11 mouse cellular contexts compared by ENCODE assay signal in genomic region chr14:60643098-60643870, GRCm38 (mm10). TPM values are rescaled to one million over a fixed set of nuclear protein-coding genes. Genes with fewer than 3 reads are reported as not detected.
DNase-seq lines count a peak whose midpoint lies in the region; ATAC-seq lines count a peak whose summit lies in the region.
"Had no signal": no experiment of that assay in that cellular context is flagged by ENCODE, and none has a peak within 500 bp of the region (broad histone marks: within the 10 kb centered on the region; RNA-seq: fewer than 3 reads in every experiment).

No protein-coding gene starts in this region.

- no peak overlapping the region for H3K4me2 ChIP-seq in embryonic facial prominence, embryonic 14.5 days (ENCODE audit: low read depth, low read length)
- H3K4me2 ChIP-seq in hindbrain, embryonic 14.5 days (replicated peaks): peak overlapping the region; percentile 4; the same call in 1 of the 2 replicates
- H3K4me2 ChIP-seq in neural tube, embryonic 14.5 days (ENCODE audit: low read depth, low read length): peak overlapping the region; percentile 4; the same call in 1 of the 2 replicates
- H3K4me2 ChIP-seq: kidney, embryonic 15.5 days had no signal

- no peaks in the 10 kb centered on the region for H3K36me3 ChIP-seq in embryonic facial prominence, embryonic 14.5 days (ENCODE audit: control insufficient read depth, insufficient read depth, low read length)
- no peaks in the 10 kb centered on the region for H3K36me3 ChIP-seq in hindbrain, embryonic 14.5 days (replicated peaks; ENCODE audit: control insufficient read depth, insufficient read depth)
- no peaks in the 10 kb centered on the region for H3K36me3 ChIP-seq in neural tube, embryonic 14.5 days (ENCODE audit: control insufficient read depth, insufficient read depth, low read length)

- WGBS in embryonic facial prominence, embryonic 14.5 days: 42% methylated on average over 14 of the region's 14 CpGs
- 15% methylated on average over 14 of the region's 14 CpGs for WGBS in hindbrain, embryonic 14.5 days
- WGBS in neural tube, embryonic 14.5 days: 17% methylated on average over 14 of the region's 14 CpGs

- H3K4me1 ChIP-seq in embryonic facial prominence, embryonic 14.5 days (ENCODE audit: control insufficient read depth, insufficient read depth, low read length): peaks cover 5% of the 10 kb centered on the region; the same call in 1 of the 2 replicates
- H3K4me1 ChIP-seq in hindbrain, embryonic 14.5 days (replicated peaks; ENCODE audit: control insufficient read depth, insufficient read depth, low read length): peaks cover 28% of the 10 kb centered on the region
- peaks cover 13% of the 10 kb centered on the region for H3K4me1 ChIP-seq in neural tube, embryonic 14.5 days (ENCODE audit: control insufficient read depth, insufficient read depth, low read length)

- H3K27me3 ChIP-seq in embryonic facial prominence, embryonic 14.5 days (replicated peaks; ENCODE audit: control insufficient read depth, insufficient read depth, low read length): no peaks in the 10 kb centered on the region
- no peaks in the 10 kb centered on the region for H3K27me3 ChIP-seq in hindbrain, embryonic 14.5 days (ENCODE audit: control insufficient read depth, insufficient read depth, low read length)
- H3K27me3 ChIP-seq in neural tube, embryonic 14.5 days (ENCODE audit: control insufficient read depth, insufficient read depth, low read length): no peaks in the 10 kb centered on the region
- H3K27me3 ChIP-seq: kidney, embryonic 15.5 days had no signal

- H3K9ac ChIP-seq in embryonic facial prominence, embryonic 14.5 days (ENCODE audit: low read depth, low read length): no peak overlapping the region
- 0 out of 2 replicates have a peak overlapping the region, but pooled peaks have one; percentile 8 for H3K9ac ChIP-seq in hindbrain, embryonic 14.5 days
- no peak overlapping the region for H3K9ac ChIP-seq in neural tube, embryonic 14.5 days (replicated peaks; ENCODE audit: low read depth, low read length)
- H3K9ac ChIP-seq: kidney, embryonic 15.5 days had no signal

- ATAC-seq in embryonic facial prominence, embryonic 14.5 days (ENCODE audit: low read depth): peak; percentile 67; the same call in 1 of the 2 replicates
- peak; percentile 75; the same call in 1 of the 2 replicates for ATAC-seq in hindbrain, embryonic 14.5 days (ENCODE audit: low FRiP score)
- ATAC-seq in neural tube, embryonic 14.5 days (ENCODE audit: low read depth): peak; percentile 47; the same call in 1 of the 2 replicates

- no peak overlapping the region for H3K4me3 ChIP-seq in embryonic facial prominence, embryonic 14.5 days (ENCODE audit: low read depth, low read length)
- no peak overlapping the region for H3K4me3 ChIP-seq in hindbrain, embryonic 14.5 days (replicated peaks; ENCODE audit: low read length)
- H3K4me3 ChIP-seq in neural tube, embryonic 14.5 days (ENCODE audit: low read depth, low read length): no peak overlapping the region
- H3K4me3 ChIP-seq: kidney, embryonic 15.5 days had no signal

- peak; percentile 14 for DNase-seq in kidney, adult 9 months
- no peak for DNase-seq in kidney, adult 8-10 months
- DNase-seq in embryonic facial prominence, embryonic 14.5 days (ENCODE audit: low spot score): peak; percentile 52
- DNase-seq in hindbrain, embryonic 14.5 days (ENCODE audit: low spot score): no peak
- DNase-seq in thymus, adult 18-20 months: no peak
- no peak for DNase-seq in spleen, adult 12 weeks (ENCODE audit: low spot score)
- no peak for DNase-seq in cerebellum, adult 11-12 months
- DNase-seq: lung, adult 18-20 months; right cerebral cortex, postnatal 25 days had no signal

- 0 out of 2 replicates have a peak overlapping the region, but pooled peaks have one; percentile 16 for H3K27ac ChIP-seq in embryonic facial prominence, embryonic 14.5 days (replicated peaks; ENCODE audit: low read depth, low read length)
- H3K27ac ChIP-seq in hindbrain, embryonic 14.5 days: peak overlapping the region; percentile 51
- peak overlapping the region; percentile 31; the same call in 1 of the 2 replicates for H3K27ac ChIP-seq in neural tube, embryonic 14.5 days (ENCODE audit: low read depth, low read length)
- H3K27ac ChIP-seq: kidney, embryonic 15.5 days had no signal

- no peaks in the 10 kb centered on the region for H3K9me3 ChIP-seq in embryonic facial prominence, embryonic 14.5 days (ENCODE audit: control insufficient read depth, low read length)
- no peaks in the 10 kb centered on the region for H3K9me3 ChIP-seq in hindbrain, embryonic 14.5 days (ENCODE audit: control insufficient read depth, low read length)
- H3K9me3 ChIP-seq in neural tube, embryonic 14.5 days (ENCODE audit: control insufficient read depth, low read length): no peaks in the 10 kb centered on the region
- H3K9me3 ChIP-seq: kidney, embryonic 15.5 days had no signal

RNA-seq across cellular contexts. Expression of gene Spata13, which starts 9.5 kb away (rescaled TPM):
- 14.7 and 16.9 TPM in 2 replicates for polyA plus RNA-seq in embryonic facial prominence, embryonic 14.5 days (2014; fragmentation: Nextera tagmentation; extraction: Ambion mirVana)
- 24.4 and 26.2 TPM in 2 replicates for polyA plus RNA-seq in hindbrain, embryonic 14.5 days (2014; fragmentation: Nextera tagmentation; extraction: Ambion mirVana)
- 23.6 and 26.5 TPM in 2 replicates for polyA plus RNA-seq in neural tube, embryonic 14.5 days (2014; fragmentation: Nextera tagmentation; extraction: Ambion mirVana)

Comparison
In these comparisons a context has a peak if more than half of its experiments do, and no peak if none do; other contexts are left out.
1. DNase-seq: peak in kidney, adult 9 months (single experiment) and embryonic facial prominence, embryonic 14.5 days (single experiment); none in kidney, adult 8-10 months (0 of 2), hindbrain, embryonic 14.5 days (single experiment), thymus, adult 18-20 months (0 of 2), spleen, adult 12 weeks (single experiment) and cerebellum, adult 11-12 months (single experiment).
2. Peak in every context shown above with its lines, with median percentiles within 50 percentile points of each other: ATAC-seq and H3K27ac ChIP-seq.